Mouse (Mus musculus) induced T-regulatory cell, adult 2 months (primary cell): ENCODE data around the gene Ergic1.

Source experiments
- DNase-seq: peaks from one replicate; pipeline ENCODE4 v3.0.0-alpha.2; 2012; ENCODE audit warnings: low read depth

The Ergic1 gene

GRCm38 (mm10) chr17:26537722-26538471 is 23.4 kb upstream of the Ergic1 start:
- peak; percentile 73 for DNase-seq

DNA sequence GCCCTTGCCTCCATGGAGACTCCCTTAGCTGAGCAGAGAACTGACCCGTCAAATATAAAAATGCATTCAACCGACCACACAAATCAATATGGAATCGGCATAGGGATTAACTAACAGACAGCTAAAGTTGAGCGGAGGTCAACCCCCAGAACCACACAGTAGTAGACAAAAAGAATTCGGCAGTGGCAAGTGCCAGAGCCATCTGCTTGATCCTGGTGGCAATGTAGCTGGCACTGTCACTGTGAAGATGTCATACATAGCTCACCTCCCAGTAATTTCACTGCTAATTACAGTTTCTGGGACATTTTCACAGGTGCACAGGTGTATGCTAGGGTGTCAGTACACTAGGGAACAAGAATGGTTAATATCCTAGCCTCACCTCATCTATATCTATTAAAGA is 21.2 kb upstream of the Ergic1 start:
- no peak for DNase-seq

DNA sequence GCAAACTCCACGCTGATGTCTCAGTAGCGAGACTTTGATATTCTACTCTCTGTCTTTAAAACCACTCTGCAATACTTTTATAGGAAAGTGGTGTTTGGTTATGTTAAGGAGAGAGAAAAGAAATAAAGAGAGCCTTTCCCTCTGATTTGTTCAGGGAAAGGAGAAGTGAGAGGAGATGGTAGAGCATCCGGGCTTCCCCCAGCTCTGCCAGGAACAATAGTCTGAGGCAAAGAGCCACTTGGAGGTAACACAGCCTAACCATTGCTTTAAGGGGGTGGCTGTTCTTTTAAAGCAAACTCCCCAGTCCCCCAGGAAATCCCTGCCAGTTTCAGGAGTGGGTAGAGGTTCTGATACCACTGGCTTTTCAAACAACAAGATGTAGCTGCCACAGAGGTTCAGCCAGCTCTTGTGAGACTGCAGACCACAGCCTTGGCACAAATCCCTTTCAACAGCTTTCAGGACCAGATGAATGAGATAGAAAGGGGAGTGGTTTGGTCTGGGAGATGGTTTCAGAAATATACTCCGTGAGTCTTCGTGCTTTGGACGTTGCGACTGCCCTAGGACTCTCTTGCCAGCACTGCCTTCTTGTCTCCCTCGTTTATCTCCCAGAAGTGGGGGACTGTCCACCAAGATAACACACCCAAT is 16.8 kb upstream of the Ergic1 start:
- DNase-seq, result no peak

- DNase-seq, result no peak
Measured at GRCm38 (mm10) chr17:26547771-26548170, 13.5 kb upstream of the Ergic1 start.

- no peak for DNase-seq
Measured at GRCm38 (mm10) chr17:26548566-26548965, 12.7 kb upstream of the Ergic1 start.

DNA sequence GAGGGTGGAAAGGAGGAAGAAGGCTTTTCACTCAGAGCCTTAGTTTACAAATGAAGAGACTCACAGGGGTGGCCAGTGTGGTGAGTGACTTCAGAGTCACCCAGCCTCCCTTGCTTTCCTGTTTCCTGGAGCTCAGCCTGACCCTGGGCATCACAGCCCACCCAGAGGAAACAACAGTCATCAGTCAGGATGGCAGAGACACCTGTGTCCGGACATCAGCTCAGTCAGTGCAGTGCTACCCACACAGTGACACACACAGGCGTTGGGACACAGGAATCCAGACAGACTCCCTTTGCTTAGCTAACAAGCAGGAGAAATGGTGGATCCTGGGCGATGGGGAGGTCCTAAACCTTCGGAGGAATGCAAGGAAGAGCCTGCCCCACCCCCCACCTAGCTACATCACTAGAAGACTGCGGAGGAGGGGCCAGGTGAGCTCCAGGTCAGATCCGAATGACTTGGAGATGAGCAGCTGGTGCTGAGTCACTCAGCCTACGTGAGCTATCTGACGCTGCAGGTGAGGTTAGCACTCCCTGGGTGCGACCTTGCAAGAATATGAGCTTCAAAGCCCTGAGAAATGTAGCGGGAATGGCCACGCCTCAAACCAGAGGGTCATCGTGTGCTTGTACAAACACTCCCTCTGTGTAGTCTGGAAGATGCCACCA is 12.0 kb upstream of the Ergic1 start:
- DNase-seq, result peak; percentile 59

- DNase-seq, result peak; percentile 90
Measured at GRCm38 (mm10) chr17:26551104-26551503, 10.2 kb upstream of the Ergic1 start.

GRCm38 (mm10) chr17:26553033-26553432 is 8.3 kb upstream of the Ergic1 start:
- DNase-seq, result peak; percentile 74

DNA sequence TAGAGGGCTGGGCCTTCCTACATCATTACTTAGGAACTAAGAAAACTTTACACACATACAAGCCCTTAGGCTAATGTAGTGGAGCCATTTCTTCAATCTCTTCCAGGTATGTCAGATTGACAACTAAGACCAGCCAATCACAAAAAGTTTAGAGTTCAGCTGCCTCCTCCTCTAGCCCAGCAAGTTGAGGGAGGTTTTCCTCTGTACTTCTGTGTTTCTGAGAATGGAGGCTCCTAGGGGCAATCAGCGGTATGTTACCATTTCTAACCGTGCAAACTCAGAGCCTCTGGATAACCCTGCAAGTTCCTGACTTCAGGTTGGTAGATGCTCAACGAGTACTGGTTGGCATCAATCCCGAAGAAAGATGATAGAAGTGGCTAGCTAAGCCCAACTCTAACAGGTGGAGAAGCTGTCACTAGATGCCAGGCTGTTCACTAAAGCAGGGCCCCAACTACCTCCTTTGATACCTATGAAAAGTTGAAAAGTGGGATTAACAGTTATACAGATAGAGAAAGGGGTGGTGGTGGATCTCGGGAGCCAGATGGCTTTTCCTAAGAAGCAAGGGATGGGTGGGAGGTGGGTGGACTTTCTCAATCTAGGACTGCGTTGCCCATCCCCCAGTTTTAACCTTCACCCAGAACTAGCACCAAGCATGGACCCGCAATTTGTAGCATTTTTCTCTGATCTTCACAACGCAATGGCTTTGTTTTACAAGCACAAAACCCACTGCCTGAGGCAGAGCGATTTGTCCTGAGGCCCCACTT is 581 bp upstream of the Ergic1 start:
- DNase-seq, result peak; percentile 88

GRCm38 (mm10) chr17:26561651-26562181 is 427 bp downstream of the Ergic1 start, which contains the start of gene Dusp1:
TSS of gene Dusp1 (minus strand) at chr17:26562128.
- DNase-seq, result no peak

- DNase-seq, result peak; percentile 51
Measured at GRCm38 (mm10) chr17:26562292-26562691, 1.0 kb downstream of the Ergic1 start.

- no peak for DNase-seq
Measured at GRCm38 (mm10) chr17:26563476-26563875, 2.2 kb downstream of the Ergic1 start.

DNA sequence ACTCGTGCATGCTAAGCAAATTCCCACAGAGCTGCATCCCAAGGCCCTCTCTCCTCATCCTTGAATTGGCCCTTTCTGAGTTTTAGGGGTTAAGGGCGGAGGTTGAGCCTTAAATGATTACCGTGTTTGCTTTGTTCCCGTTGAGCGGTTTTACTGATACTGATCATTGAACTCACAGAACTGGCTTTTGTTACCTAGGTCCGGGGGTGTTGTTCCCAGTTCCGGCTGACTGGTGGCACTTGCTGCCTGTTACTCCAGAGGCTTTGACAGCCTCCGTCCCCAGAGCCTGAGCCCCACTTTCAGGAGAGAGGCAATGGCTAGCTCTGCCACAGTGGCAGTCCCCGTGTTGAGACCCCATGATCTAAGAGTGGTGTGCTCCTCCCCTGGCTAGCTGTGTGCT is 3.1 kb downstream of the Ergic1 start:
- DNase-seq, result no peak

DNA sequence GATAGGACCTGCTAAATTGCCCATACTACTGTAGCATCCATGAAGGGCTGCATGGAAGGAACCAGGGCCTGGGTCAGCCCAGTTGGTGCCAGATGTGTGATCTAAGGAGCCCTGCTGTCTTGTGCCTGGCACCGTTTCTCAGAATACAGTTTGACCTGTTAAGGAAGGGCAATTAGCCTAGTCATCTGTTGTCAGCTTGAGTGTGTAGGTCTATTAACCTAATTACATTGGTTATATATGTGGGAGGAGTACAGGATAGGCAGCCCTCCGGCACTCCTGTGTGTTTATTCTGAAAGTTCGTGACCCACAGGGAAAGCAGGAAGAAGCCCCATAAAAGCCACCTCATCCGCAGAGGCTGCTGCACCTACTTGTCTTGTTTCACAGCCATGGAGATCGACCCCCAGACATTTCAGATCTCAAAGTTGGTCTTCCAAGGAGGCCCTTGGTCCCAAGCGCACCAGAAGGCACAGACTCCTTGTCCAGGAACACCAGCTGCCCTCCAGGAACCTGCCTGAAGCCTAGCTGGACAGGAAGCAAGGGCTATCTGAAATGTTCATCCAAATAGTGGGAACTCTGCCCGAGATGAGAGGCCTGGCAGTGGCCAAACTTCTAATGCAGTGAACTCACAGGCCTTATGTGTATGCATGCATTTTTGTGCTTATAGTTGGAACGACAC is 6.0 kb downstream of the Ergic1 start:
- no peak for DNase-seq

GRCm38 (mm10) chr17:26567818-26568173 is 6.5 kb downstream of the Ergic1 start:
- DNase-seq, result no peak

- DNase-seq, result peak; percentile 40
Measured at GRCm38 (mm10) chr17:26569594-26570350, 8.5 kb downstream of the Ergic1 start.

GRCm38 (mm10) chr17:26570651-26571118 is 9.4 kb downstream of the Ergic1 start:
- DNase-seq, result peak; percentile 92

DNA sequence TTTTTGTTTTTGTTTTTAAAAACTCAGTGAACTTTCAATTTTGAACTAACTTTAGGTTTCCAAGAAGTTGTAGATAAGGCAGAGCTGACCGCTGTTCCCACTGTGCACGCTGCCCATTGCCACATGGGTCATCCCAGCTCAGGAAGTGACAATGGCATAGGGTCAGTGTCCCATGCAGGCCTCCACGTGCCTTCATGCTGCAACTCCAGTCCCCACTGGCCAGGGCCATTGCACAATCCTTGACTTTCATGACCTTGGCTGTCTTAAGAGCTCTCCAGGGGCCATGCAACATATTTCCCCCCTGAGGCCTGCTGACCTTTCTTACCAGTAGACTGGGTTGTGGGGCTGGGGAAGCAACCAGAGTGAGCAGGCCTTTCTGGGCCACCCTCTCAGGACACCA is 10.1 kb downstream of the Ergic1 start:
- DNase-seq, result peak; percentile 51

GRCm38 (mm10) chr17:26572265-26572664 is 11.0 kb downstream of the Ergic1 start:
- peak; percentile 90 for DNase-seq

DNA sequence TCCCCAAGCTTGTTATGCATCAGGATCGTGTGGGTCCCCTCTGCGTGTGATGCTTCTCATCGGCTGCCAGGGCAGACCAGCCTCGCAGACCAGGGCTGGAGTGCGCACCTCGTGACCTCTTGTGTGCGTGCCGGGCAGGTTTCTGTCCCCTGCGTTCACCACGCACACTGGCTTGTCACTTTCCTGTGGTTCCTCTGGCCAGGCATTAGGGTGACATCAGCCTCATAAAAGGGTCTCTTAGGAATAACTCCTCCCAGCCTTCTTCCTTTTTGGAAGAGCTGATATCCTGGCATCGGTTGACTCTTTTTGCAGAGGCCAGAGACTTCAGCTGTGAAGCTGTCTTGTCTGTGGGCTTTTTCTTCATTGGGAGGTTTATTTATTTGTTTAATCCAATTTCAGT is 12.8 kb downstream of the Ergic1 start:
- DNase-seq, result no peak

- no peak for DNase-seq
Measured at GRCm38 (mm10) chr17:26574701-26575100, 13.4 kb downstream of the Ergic1 start.
